Mouse (Mus musculus): Measurements from ENCODE around the gene Ehhadh. TPM values are rescaled to one million over a fixed set of nuclear protein-coding genes. Genes with fewer than 3 reads are reported as not detected.
A peak's percentile ranks its signal among the peaks of the same experiment; 100 is the strongest.
"Not testable (repeated sequence)": the region's sequence is repeated elsewhere in the genome, so short reads cannot be mapped to it uniquely, and the experiment has no call there.

Gene Ehhadh
- total RNA-seq (2021) = 29.8 and 38.0 TPM in 2 replicates
- long read RNA-seq, transcript Ehhadh-201 (7 exons, 2,981 nt) = major isoform, 86 of 132 reads
- long read RNA-seq, partial matches to known transcripts = 11 of 132 reads
- long read RNA-seq, other reads (novel, unspliced or antisense) = 35 of 132 reads

GRCm38 (mm10) chr16:21787516-21788353 is at the start of gene Ehhadh:
Gene Ehhadh (minus strand): TSS chr16:21787807.
- DNase-seq = peak; percentile 82

- DNase-seq = no peak
Observed at GRCm38 (mm10) chr16:21836311-21837072, 48.9 kb upstream of the Ehhadh start.

- DNase-seq = no peak
Observed at GRCm38 (mm10) chr16:21835584-21835931, 48.0 kb upstream of the Ehhadh start.

GRCm38 (mm10) chr16:21834866-21835583 is 47.4 kb upstream of the Ehhadh start:
- no peak for DNase-seq

DNA sequence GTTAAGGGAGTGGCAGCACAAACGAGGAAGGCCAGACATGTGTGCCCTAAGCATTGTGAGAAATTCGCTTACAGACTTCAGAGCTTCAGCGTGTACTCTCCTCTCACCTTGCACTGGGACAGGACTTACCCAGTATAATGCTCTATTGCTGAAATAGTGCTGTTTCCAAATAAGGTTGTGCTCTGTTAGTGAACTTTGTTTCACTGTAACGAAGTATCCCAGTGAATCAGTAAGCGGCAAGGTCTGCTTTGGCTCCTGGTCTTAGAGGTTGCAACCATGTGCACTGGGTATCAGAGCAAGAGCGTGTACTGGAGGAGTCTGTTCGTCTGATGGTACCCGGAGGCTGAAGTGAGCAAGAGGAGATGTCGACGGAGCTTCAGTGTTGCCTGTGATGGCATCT is 46.4 kb upstream of the Ehhadh start:
- no peak for DNase-seq

DNA sequence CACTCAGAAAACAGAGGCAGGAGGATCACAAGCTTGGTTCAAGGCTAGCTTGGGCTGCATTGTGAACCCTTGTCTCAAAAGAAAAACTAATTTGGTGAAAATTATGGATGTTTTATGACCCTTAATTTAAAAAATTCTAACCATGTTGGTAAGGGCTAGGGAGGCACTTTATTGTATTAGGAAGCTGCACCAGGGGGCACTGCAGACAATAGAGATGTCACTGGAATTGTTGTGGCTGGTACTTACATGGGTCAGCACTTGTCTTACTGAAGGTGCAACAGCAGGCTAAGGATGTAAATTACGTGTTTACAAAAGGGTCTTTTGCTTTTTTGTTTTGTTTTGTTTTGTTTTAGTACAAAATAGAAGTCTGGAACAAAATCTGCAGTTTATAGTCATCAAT is 45.9 kb upstream of the Ehhadh start:
- DNase-seq = no peak

DNA sequence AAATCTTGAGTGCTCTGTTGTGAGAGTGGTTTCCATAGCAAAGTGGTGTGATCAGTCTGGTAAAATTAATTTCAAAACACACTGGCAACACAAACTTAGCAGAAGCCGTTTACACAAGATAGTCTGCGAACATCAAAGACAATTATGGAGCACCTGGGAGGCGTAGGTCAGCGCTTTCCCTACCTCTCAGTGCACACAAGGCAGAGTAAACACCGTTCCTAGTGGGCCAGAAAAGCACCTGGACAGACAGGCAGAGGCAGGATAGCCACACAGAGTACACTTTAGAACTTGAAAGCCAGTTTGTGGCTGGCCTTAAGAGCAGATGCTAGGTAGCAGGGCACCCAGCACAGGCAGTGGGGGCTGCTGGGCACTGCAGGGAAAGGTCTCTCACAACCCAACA is 44.2 kb upstream of the Ehhadh start:
- no peak for DNase-seq

GRCm38 (mm10) chr16:21830784-21831183 is 43.2 kb upstream of the Ehhadh start:
- DNase-seq = no peak

DNA sequence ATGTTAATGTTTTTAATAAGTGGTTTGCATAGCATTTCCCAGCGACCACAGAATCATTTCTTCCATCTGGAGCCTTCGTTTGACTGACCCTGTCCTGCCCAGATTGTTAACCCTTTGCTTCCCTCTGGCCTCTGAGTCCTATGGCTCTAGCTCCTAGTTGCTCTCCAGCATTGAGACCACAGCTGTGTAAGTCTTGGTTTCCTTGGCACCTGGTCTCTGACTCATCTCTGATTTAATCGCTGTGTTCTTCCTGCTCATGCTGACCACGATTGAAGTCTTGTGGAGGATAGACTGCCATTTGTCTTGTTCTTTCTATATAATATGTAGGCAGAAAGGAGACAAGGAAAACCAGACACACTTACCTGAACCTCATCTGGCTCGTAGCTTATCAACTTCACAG is 42.1 kb upstream of the Ehhadh start:
- no peak for DNase-seq

GRCm38 (mm10) chr16:21827581-21827980 is 40.0 kb upstream of the Ehhadh start:
- no peak for DNase-seq

DNA sequence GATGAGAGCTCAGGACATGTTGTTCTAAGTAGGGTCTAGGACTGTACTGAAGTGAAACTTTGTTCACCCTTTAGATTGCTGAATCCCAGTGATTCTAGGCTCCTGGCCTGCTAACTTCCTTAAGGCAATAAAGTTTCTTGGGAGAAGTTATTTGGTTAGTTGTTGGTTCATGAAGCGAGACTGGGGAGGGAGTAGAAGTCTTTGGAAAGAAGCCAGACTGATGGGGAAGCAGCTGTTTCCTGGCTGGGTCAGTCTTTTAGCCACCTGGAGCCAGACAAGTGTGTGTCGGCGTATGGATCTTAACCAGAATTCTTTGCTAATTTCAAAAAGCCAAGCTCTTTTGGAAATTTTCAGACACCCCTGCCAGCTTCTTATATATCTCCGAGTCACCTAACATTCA is 39.5 kb upstream of the Ehhadh start:
- no peak for DNase-seq

DNA sequence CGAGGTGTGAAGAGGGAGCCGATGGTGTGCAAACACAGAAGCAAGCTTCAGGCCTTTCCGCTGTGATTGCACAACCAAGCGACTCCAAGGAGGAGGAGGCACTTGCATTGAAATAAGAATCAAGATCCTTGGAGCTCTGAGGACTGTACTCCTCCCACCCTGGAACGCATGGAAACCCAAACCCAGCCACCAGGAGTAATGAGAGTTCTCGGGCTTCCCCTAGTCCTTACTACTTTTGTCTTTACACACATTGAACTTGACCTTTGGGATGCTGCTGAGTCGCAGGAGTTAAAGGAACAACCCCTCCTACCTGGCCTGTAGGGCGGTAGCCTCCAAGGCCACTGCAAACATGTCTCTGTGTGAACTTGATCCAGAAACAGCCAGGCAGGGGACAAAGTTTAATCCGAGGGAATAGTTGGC is 38.0 kb upstream of the Ehhadh start:
- no peak for DNase-seq

DNA sequence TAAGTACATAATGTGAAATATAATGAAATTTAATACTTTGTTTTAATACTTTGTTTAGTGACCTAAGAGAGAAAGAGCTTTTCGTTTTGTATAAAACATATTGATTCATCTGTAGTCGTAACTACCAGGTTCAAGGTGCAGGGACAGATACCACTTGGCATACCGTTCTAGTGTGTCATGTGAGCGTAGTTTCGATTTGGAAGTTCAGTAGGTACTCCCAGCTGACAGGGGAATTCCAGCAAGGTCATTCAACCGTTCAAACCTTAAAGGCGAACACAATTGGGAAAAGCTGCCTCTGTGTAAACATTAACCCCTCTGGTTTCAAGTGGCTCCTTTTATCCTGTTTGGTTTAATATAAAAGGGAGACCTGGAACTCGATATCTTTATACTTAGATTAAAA is 31.0 kb upstream of the Ehhadh start:
- DNase-seq = no peak

DNA sequence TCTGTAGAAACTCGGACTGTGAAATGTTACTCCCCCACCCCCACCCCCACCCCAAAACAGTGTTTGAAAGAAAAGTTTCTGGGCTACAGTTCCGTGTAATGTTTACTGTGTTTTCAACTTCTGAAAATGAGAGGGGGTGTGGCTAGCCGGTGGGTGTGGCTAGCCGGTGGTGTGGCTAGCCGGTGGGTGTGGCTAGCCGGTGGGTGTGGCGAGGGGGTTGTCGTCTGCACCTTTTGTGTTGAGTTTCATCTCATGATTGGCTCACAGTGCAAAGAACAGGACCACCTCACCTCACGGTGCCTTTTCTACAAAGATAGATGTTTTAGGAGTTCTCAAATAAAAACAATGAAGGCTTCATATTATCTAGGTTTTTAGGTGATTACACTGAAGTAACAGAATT is 30.5 kb upstream of the Ehhadh start:
- DNase-seq = peak; percentile 62

DNA sequence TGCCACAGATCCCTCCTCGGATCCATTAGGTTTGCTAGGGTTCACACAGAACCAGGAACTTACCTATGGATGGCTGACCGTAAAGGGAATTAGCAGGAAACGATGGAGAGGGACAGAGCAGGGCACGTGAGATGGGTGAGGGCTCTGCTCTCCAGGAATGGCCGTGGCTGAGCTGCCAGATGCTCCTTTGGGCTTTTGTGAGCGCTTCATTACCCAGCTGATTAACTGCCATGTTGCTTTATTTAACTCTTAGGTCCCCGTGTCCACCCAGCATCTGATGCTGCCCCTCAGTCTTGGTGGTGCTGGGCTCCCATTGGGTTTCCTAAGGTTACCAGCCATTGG is 28.0 kb upstream of the Ehhadh start:
- DNase-seq = no peak

DNA sequence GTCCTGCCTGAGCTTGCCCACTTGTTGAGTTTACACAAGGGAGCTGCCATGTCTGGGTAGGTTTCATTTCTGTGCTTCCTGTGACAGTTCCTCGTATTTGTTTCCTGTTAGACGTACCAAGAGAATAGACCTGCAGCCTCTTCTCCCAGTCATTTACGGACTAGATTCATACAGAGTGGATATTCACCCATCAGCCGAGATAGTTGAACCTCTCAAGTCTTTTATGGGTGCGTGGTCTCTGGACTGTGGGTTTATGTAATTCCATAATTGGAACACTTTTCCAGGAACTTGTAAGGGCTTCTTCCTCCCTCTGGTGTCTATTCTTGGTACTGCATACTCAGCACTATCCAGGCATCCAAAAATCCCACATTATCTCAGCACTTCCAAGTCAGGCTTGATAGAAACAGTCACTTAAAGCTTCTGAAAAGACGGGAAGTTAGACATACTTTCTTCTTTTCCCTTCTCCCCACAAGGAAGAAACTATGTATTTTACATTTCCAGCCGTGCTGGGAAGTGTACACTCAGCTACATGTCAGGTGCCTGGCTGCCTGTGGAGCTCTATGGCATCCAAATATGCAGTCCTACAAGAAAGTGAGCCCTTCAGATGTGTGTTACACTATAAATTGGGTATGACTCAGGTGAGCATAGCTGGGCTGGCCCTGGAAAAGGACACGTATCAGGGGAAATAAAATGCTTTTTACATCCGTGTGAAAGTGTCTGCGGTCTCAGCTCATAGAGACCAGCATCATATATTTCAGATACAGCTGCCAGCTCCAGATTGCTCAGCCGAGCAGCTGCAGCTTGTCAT is 27.5 kb upstream of the Ehhadh start:
- DNase-seq = no peak

- DNase-seq = no peak
Observed at GRCm38 (mm10) chr16:21813164-21813834, 25.7 kb upstream of the Ehhadh start.

DNA sequence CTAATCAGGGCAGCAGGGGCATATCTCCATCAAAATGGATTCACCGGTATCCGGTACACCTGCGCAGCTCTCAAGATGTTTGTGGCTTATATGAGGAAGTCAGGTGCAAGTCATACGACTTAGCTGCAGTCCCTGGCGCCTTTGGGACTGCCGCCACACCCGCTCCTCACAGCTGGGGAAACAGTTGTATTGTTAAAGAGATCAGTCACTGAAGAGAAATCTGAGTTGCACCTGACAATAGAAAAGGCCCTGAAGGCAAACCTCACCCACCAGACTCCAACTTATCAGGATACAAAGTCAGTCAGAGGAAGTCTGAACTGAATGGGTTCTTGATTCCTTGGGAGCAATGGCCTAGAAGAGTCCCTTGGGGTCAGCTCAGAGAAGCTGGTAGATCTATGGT is 20.2 kb upstream of the Ehhadh start:
- DNase-seq = not testable (repeated sequence)

DNA sequence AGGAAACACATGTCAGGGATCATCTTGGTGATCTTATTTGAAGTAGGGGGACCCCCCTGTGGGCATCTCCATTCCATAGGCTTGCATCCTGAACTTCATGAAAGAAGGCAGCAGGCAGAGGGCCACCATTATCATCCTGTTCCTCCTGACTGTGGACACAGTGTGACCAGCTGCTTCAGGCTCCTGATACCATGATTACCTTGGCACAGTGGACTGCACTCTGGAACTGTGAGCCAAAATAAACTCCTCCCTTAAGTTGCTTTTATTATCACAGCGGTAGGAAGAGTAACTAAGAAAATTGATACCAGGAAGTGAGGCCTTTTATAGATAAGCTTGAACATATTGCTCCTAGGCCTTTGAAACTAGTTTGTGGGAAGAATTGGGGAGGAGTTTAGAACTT is 19.3 kb upstream of the Ehhadh start:
- no peak for DNase-seq

DNA sequence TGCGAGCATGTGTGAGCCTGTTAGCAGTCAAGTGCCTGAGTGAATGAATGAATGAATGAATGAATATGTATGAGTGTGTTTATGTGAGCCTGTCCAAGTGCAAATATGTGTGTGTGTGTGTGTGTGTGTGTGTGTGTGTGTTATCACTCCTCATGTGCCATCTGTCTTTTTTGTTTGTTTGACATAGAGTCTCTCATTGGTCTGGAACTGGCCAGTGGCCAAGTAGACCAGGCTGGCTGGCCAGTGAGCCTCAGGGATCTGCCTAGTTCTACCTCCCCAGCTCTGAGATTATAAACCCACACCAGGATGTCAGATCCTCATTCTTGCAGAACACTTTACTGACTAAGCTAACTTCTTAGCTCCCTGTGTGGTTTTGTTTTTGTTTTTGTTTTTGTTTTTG is 16.7 kb upstream of the Ehhadh start:
- DNase-seq = no peak

DNA sequence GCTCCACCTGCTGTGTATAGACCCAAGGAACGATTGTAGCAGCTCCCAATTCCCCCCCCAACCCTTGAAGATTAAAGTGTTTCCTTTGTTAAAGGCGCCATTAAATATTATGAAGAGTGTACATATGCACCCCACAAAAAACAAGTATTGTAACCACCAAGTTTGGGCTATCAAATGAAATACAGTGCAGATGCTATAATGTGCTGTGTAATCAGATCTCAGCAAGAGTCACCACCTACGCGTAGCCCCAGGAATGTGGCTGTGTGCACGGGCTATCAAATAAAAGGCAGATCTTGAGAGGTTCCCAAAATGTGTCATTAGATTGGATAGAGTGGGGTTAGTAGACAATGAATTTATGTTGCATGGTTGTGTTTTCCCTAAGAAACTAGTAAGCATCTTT is 7.5 kb upstream of the Ehhadh start:
- DNase-seq = no peak

- no peak for DNase-seq
Observed at GRCm38 (mm10) chr16:21794697-21795045, 7.1 kb upstream of the Ehhadh start.
